Mouse (Mus musculus) CH12.LX (cell line): ENCODE data around the gene Pnldc1. TPM values are rescaled to one million over a fixed set of nuclear protein-coding genes. Genes with fewer than 3 reads are reported as not detected.
"Not testable (repeated sequence)": the region's sequence is repeated elsewhere in the genome, so short reads cannot be mapped to it uniquely, and the experiment has no call there.

ENCODE experiments used
- DNase-seq: peaks from one replicate; pipeline ENCODE4 v3.0.0-alpha.2; 2013; ENCODE audit errors: extremely low read depth
- H3K27ac ChIP-seq: 2 replicates; pipeline ENCODE4 v1.5.1; 2012; ENCODE audit warnings: low read depth, mild to moderate bottlenecking, control low read depth, moderate library complexity; ENCODE audit not compliant: insufficient read depth
- H3K27me3 ChIP-seq: replicated peaks from 2 replicates; pipeline ENCODE3; 2012; ENCODE audit warnings: inconsistent platforms
- H3K36me3 ChIP-seq, 2 experiments: replicated peaks in 1 of 2; 2 replicates each; pipeline versions ENCODE3 to v1.6.1; 2012; ENCODE audit warnings: inconsistent platforms in 1 of 2, low read length in 1 of 2, mild to moderate bottlenecking in 1 of 2, mixed read lengths in 1 of 2, moderate library complexity in 1 of 2; ENCODE audit not compliant: control insufficient read depth in 1 of 2, insufficient read depth in 1 of 2
- H3K4me1 ChIP-seq, 2 experiments: 2 replicates each; pipeline ENCODE4 v1.6.1; 2012; ENCODE audit warnings: inconsistent platforms in 1 of 2, moderate library complexity in 1 of 2; ENCODE audit not compliant: insufficient read depth in 2 of 2, control insufficient read depth in 1 of 2
- H3K4me2 ChIP-seq: 2 replicates; pipeline ENCODE4 v1.6.1; 2012; ENCODE audit warnings: low read depth, mild to moderate bottlenecking, control low read depth; ENCODE audit not compliant: poor library complexity, insufficient read depth, severe bottlenecking
- H3K4me3 ChIP-seq, 3 experiments: fragments of 150-350 bp in 1 of 3; sonication (generic) in 1 of 3; replicated peaks in 1 of 3; 2 replicates each; pipeline versions ENCODE3 to v1.5.1; 2011 to 2012; ENCODE audit warnings: low read depth in 2 of 3, low read length in 2 of 3, mild to moderate bottlenecking in 2 of 3, moderate library complexity in 2 of 3, control low read depth in 1 of 3, improper control_type of control experiment in 1 of 3, inconsistent platforms in 1 of 3, mixed read lengths in 1 of 3; ENCODE audit not compliant: poor library complexity in 1 of 3
- H3K79me2 ChIP-seq: replicated peaks from 2 replicates; pipeline ENCODE4 v1.6.1; 2012; ENCODE audit warnings: mild to moderate bottlenecking, moderate library complexity; ENCODE audit not compliant: control insufficient read depth, poor library complexity, insufficient read depth, severe bottlenecking; ENCODE audit errors: extremely low read depth
- H3K9ac ChIP-seq: 2 replicates; pipeline ENCODE4 v1.6.1; 2012; ENCODE audit warnings: low read depth, mild to moderate bottlenecking, control low read depth, moderate library complexity; ENCODE audit not compliant: insufficient read depth
- H3K9me3 ChIP-seq: replicated peaks from 2 replicates; pipeline ENCODE3; 2012; ENCODE audit warnings: low read length, inconsistent platforms, mixed read lengths
- BHLHE40 ChIP-seq: IDR thresholded peaks from 2 replicates; pipeline ENCODE4 v1.6.1; 2011; ENCODE audit warnings: mild to moderate bottlenecking, low read depth, low read length, improper control_type of control experiment
- JUN ChIP-seq: IDR thresholded peaks from 2 replicates; pipeline ENCODE4 v1.6.1; 2011; ENCODE audit warnings: low read depth, mild to moderate bottlenecking, low read length, improper control_type of control experiment, moderate library complexity; ENCODE audit not compliant: insufficient read depth
- MXI1 ChIP-seq: IDR thresholded peaks from 2 replicates; pipeline ENCODE4 v1.6.1; 2011; ENCODE audit warnings: mild to moderate bottlenecking, low read depth, low read length, improper control_type of control experiment
- NELFE ChIP-seq: IDR thresholded peaks from 2 replicates; pipeline ENCODE4 v1.6.1; 2011; ENCODE audit warnings: low read depth, low read length, improper control_type of control experiment
- SIN3A ChIP-seq: IDR thresholded peaks from 2 replicates; pipeline ENCODE4 v1.6.1; 2012; ENCODE audit warnings: low read length, improper control_type of control experiment, inconsistent platforms
- SMC3 ChIP-seq: IDR thresholded peaks from 2 replicates; pipeline ENCODE4 v1.6.1; 2011; ENCODE audit warnings: low read depth, low read length, improper control_type of control experiment
- USF2 ChIP-seq: conservative IDR thresholded peaks from 2 replicates; pipeline ENCODE4 v1.6.1; 2011; ENCODE audit warnings: low read depth, low read length, improper control_type of control experiment
- ZC3H11A ChIP-seq: IDR thresholded peaks from 2 replicates; pipeline ENCODE4 v1.6.1; 2012; ENCODE audit warnings: low read depth, mild to moderate bottlenecking, inconsistent platforms, low read length, improper control_type of control experiment
- dilution Hi-C: fragments of 300-500 bp; cut with MboI; formaldehyde crosslinking; loops from 2 replicates; pipeline ENCODE4 v1.14.3; 2020; ENCODE audit warnings: low sequenced_read_pairs; ENCODE audit not compliant: extremely low pct_unique_long_range_greater_than_20kb, extremely low pct_ligation_motif_present
- in situ Hi-C: fragments of 300-500 bp; cut with MboI; formaldehyde crosslinking; loops from 3 replicates; pipeline ENCODE4 v1.14.3; 2019; ENCODE audit warnings: low sequenced_read_pairs, low pct_ligation_motif_present, low pct_unique_long_range_greater_than_20kb, mixed read lengths
- polyA plus RNA-seq: library from polyadenylated mRNA; unstranded; fragments of >175 nt; gene quantifications from 2 replicates; pipeline ENCODE4 v1.2.1, GENCODE M21; 2012; ENCODE audit warnings: low read depth; ENCODE audit not compliant: insufficient read length
- total RNA-seq, 2 experiments: library from RNA; depleted of rRNA; stranded (reverse); fragments of 300-350 nt in 1 of 2; fragments of >200 nt in 1 of 2; gene quantifications; 2 replicates each; pipeline ENCODE4 v1.2.3; 2012 to 2014

The Pnldc1 gene
- total and polyA plus RNA-seq, 3 experiments, result 0.11 to 0.90 (median 0.25) TPM

DNA sequence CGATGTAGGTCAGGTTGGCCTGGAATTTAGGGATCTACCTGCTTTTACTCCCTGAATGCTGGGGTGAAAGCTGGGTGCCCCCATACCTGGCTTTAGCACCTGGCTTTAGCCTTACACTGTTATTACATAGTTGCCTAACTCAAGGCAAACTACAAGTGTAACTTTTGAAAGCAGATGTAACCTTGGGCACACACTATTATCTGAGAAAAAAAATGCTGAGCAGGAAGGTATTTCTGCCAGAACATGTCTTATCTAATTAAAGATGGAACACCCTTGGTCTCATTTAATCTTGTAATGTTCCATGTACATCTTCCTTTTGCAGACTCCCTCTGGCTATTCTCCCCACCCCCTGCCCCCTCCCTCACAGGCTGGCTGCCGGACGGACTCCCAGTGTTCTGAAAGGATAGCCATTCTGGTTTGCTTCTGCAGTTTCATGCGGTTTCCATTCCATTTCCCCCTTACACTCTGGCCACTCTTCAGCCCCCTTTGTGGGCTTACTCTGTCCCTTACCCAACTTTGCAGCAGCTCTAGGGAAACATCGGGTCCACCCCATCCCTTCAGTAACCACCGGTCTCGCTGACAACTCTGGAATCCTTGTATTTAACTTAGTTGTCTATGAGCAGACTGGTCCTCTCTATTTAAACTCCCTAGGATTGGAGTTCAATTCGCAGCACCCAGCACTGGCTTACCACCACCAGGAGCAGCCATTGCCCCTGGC is 31.7 kb upstream of the Pnldc1 start:
- Histone ChIP-seq H3K4me1 (no peaks in the 10 kb centered on the region), H3K9me3 (no peaks in the 10 kb centered on the region), H3K36me3 (peaks cover 25 to 50% of the 10 kb centered on the region in 2 experiments), H3K9ac (no peak overlapping the region), H3K79me2 (no peaks in the 10 kb centered on the region), H3K4me3 (no peak overlapping the region), H3K4me2 (no peak overlapping the region), H3K27me3 (no peaks in the 10 kb centered on the region), H3K27ac (no peak overlapping the region)
- in situ Hi-C loops (no loop called here), dilution Hi-C loops (no loop called here)
- TF ChIP-seq SMC3, result no peak
- no peak for TF ChIP-seq BHLHE40
- no peak for TF ChIP-seq JUN
- no peak for DNase-seq

DNA sequence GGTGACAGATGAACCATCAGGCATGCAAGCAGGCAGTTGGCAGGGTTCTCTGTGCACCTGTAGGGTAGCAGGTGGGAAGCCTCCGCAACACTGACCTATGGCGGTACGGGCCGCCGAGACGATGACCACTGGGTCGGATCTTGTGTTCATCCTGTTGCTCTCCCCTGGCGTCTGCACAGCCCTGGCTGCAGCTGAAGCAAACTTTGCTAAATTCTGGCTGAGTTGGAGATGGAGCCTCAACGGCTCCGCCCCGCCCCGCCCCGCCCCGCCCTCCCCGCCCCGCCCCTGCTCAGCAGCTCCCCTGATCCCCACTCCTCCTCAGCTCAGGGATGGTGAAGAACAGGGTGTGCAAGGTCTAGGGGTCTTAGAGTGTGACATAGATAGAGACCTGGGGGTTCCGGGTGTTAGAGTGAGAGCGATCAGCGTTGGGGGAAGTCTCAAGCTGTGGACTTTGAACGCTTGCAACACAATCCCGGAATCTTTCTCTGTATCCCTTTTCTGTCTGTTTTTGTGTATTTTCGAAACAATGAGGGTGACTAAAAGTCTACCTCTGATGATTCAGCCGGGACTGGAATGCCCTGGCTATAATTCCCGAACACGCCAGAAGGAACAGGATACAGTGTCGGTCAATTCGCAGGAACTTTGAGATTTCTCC is 30.2 kb upstream of the Pnldc1 start, which contains the start of gene Acat3:
Gene Acat3, minus strand, starts transcription at position 450 of the 655 bp plus-strand sequence.
- H3K4me1 ChIP-seq, result no peaks in the 10 kb centered on the region
- TF ChIP-seq NELFE (no peak), BHLHE40 (no peak), MXI1 (no peak), SIN3A (no peak), USF2 (no peak), ZC3H11A (no peak)
- H3K27ac ChIP-seq, result no peak within 1 kb of the TSS
- H3K79me2 ChIP-seq, result no peaks in the 10 kb centered on the region
- H3K9me3 ChIP-seq, result no peaks in the 10 kb centered on the region
- in situ Hi-C loops, result no loop called here
- no peak for DNase-seq
- no peaks in the 10 kb centered on the region for H3K27me3 ChIP-seq
- H3K4me3 ChIP-seq, result no peak within 1 kb of the TSS
- H3K36me3 ChIP-seq, result peaks cover 18 to 40% of the 10 kb centered on the region in 2 experiments
- no peak within 1 kb of the TSS for H3K4me2 ChIP-seq
- no peak within 1 kb of the TSS for H3K9ac ChIP-seq
- dilution Hi-C loops, result no loop called here

DNA sequence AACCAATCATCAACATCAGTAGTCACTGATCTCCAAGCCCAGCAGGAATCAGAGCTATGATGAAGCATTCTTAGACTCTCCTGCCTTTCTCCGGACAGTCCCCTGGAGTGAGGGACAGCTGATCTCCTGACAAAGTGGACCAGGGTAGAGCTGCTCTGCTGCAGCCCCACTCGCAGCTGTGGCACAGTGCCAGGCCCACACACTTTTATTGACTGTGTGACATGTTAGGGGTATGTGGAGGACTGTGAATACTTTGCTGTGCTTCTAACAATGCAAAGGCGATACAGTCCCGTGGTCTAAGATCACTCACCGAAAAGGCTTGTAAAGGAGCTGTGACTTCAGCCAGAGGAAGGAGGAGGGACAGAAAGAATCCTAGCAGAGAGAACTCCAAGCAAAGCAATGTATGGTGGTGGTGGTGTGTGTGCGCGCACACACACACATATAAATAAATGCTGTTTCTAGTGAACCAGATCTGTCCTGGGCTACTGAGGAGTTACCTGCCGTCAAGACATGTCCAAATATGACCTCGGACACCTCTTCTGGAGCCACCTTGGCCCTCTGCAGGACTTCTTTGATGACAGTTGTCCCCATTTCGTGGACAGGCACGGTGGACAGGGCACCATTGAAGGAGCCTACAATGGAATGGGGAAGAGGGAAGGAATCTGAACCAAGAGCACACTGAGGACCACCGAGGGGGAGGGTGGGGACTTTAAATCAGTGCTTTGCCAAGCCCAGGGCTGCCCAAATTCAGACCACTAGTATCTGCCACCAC is 29.5 kb upstream of the Pnldc1 start:
- H3K9ac ChIP-seq, H3K4me3 ChIP-seq, dilution Hi-C loops: not testable (repeated sequence)

More for the DNA sequence above, 29.5 kb upstream of the Pnldc1 start:
- peaks cover 15 to 33% of the 10 kb centered on the region in 2 experiments for H3K36me3 ChIP-seq
- H3K79me2 ChIP-seq, in situ Hi-C loops, H3K27ac ChIP-seq, DNase-seq, H3K27me3 ChIP-seq, H3K4me1 ChIP-seq, H3K4me2 ChIP-seq, H3K9me3 ChIP-seq: not testable (repeated sequence)
